Mouse (Mus musculus) stomach, postnatal 0 days (tissue): ENCODE data around the gene Hinfp.

Source experiments
- CTCF ChIP-seq: IDR thresholded peaks from 2 replicates; pipeline ENCODE4 v1.5.1; 2016; ENCODE audit warnings: antibody characterized with exemption, low read depth, mild to moderate bottlenecking, moderate library complexity
- EP300 ChIP-seq: optimal IDR thresholded peaks from 2 replicates; pipeline ENCODE3; 2016; ENCODE audit warnings: antibody characterized with exemption

DNA sequence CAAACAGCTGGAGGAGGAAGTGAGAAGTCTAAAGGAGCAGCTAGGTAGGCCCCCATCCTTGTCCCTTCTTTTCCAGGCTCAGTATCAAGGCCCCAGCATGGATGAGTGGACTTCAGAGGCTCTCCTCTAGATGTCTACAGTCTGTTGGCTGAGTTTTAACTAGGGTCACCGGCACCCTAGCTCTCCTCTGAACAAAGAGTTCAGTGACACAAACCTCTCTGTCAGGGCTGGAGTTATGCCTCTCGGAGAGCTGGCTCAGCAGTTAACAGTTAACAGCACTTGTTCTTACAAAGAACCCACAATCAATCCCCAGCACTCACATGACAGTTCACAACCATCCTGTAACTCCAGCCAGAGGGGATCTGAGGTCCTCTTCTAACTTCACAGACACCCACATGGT is 61.9 kb downstream of the Hinfp start:
- TF ChIP-seq CTCF (no peak), EP300 (no peak)
